Mouse (Mus musculus) duodenum, adult 2 months (tissue): Measurements from ENCODE around the gene Clcnka. TPM values are rescaled to one million over a fixed set of nuclear protein-coding genes. Genes with fewer than 3 reads are reported as not detected.

Experiments used
- polyA plus RNA-seq: library from polyadenylated mRNA; depleted of rRNA; stranded (reverse); fragments of >200 nt; gene quantifications from 2 replicates; pipeline ENCODE4 v1.2.3, GENCODE M21; 2012; ENCODE audit warnings: low replicate concordance; rRNA removed

Gene Clcnka
- 0.05 and 0.07 TPM in 2 replicates for polyA plus RNA-seq

GRCm38 (mm10) chr4:141398545-141398944 lies at the start of gene Clcnka:
Gene Clcnka, minus strand, starts transcription at chr4:141398724.

GRCm38 (mm10) chr4:141444451-141445327 lies 46.2 kb upstream of the Clcnka start, which contains the start of gene Zbtb17:
Gene Zbtb17, plus strand, starts transcription at chr4:141444654.

GRCm38 (mm10) chr4:141435974-141436373 lies 37.5 kb upstream of the Clcnka start, which contains the start of gene Srarp:
Gene Srarp, minus strand, starts transcription at chr4:141436105.

DNA sequence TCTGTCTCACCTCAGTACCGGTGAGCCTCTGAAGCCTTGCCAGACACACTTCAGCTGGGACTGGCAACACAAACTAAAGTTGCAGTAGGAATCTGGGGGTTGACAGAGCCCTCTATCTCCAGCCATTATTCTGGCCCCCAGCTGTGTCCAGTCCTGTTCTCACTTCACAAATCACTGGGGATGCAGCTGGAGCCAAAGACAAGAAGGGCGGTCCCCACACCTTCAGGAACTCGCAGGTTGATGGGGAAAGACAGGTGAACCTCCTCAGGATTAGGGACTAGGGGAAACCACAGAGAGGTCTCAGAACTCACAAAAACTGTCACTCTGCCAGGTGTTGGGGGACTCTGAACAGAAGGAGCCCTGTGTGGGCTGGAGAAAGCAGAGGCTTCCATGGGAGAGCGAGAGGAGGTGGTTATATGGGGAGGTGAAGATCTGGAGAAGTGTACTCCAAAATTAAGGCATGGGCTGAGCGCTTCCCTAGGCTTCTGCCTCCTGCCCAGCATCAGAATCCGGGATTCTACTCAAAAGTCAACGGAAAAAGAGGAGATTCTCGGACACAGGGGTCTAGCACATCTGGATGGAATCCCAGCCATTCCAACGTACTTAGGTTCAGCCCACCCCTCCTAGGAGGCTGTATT lies 21.8 kb upstream of the Clcnka start, which contains the start of gene Hspb7:
Hspb7 (plus strand) TSS at position 588 of the 638 bp plus-strand sequence.

GRCm38 (mm10) chr4:141415924-141416323 lies 17.4 kb upstream of the Clcnka start, which contains the start of gene Clcnkb:
Gene Clcnkb, minus strand, starts transcription at chr4:141416014.

DNA sequence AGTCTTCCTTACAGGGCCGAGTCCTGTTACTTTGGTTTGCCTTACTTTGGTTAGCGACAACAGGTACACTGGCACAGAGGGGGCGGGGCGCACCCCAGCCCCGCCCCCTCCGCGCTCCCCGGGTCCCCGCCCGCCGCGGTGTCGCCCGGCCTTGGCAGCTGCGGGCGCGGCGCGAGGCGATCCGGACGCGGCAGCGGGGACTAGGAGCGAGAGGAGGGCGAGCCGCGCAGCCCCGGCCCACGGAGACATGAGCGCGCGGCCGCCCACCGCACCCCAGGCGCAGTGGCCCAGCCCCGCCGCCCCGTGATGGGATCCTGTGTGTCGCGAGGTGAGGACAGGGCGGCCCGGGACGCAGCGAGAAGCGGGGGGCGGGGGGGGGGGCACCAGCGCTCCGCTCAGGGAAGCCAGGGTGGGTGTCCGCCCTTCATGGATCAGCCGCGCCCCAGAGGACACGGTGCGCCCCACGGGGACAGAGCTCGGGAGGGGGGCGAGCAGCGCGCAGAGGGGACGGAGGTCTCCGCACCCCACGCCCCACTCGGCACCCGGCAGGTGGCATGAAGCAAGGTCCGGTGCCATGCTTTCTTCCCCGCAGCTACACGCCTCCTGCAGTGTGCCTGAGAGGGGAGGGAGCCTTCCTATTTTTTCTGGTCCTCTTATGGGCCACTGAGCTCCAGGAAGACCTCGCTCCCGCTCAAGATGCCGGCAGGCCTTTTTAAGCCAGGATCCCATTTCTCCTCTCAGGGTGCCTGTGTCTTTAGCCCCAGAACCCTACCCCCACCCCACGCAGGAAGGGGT lies 30.3 kb downstream of the Clcnka start, which contains the start of gene Fam131c:
Fam131c (plus strand) TSS at position 224 of the 795 bp plus-strand sequence.

Other genes with a start within 250 kb of the Clcnka start
- gene Rsg1, start 184.8 kb downstream of the Clcnka start, polyA plus RNA-seq, result 0.18 and 0.99 TPM in 2 replicates
- 38.6 and 79.5 TPM in 2 replicates for gene Arhgef19, start 159.2 kb downstream of the Clcnka start, polyA plus RNA-seq
- 35.9 and 50.7 TPM in 2 replicates for gene Epha2, start 97.5 kb downstream of the Clcnka start, polyA plus RNA-seq
- 1.4 and 2.9 TPM in 2 replicates for gene Fam131c, start 30.5 kb downstream of the Clcnka start, polyA plus RNA-seq
- gene Clcnkb, start 17.3 kb upstream of the Clcnka start, polyA plus RNA-seq, result 0.11 TPM in 1 of 2 replicates, not detected in the other
- 4.6 and 18.4 TPM in 2 replicates for gene Hspb7, start 22.1 kb upstream of the Clcnka start, polyA plus RNA-seq
- gene Srarp, start 37.4 kb upstream of the Clcnka start, polyA plus RNA-seq, result 0.25 TPM in 1 of 2 replicates, not detected in the other
- gene Zbtb17, start 45.9 kb upstream of the Clcnka start, polyA plus RNA-seq, result 34.9 and 44.9 TPM in 2 replicates
- gene Spen, start 139.9 kb upstream of the Clcnka start, polyA plus RNA-seq, result 38.0 and 39.5 TPM in 2 replicates
- gene Fblim1, start 207.4 kb upstream of the Clcnka start, polyA plus RNA-seq, result 60.7 and 63.9 TPM in 2 replicates
- 71.4 and 121 TPM in 2 replicates for gene Tmem82, start 219.9 kb upstream of the Clcnka start, polyA plus RNA-seq
- gene Slc25a34, start 225.1 kb upstream of the Clcnka start, polyA plus RNA-seq, result 12.3 and 26.3 TPM in 2 replicates